Mouse (Mus musculus): Measurements from ENCODE around the gene Ube2e1. TPM values are rescaled to one million over a fixed set of nuclear protein-coding genes. Genes with fewer than 3 reads are reported as not detected.
A peak's percentile ranks its signal among the peaks of the same experiment; 100 is the strongest.

The Ube2e1 gene
- total RNA-seq (2014; fragmentation: Nextera tagmentation) = 57.1 and 77.1 TPM in 2 replicates
- total RNA-seq (2017) = 55.9 and 56.9 TPM in 2 replicates
- 56.6 and 64.8 TPM in 2 replicates for polyA plus RNA-seq (2012)

DNA sequence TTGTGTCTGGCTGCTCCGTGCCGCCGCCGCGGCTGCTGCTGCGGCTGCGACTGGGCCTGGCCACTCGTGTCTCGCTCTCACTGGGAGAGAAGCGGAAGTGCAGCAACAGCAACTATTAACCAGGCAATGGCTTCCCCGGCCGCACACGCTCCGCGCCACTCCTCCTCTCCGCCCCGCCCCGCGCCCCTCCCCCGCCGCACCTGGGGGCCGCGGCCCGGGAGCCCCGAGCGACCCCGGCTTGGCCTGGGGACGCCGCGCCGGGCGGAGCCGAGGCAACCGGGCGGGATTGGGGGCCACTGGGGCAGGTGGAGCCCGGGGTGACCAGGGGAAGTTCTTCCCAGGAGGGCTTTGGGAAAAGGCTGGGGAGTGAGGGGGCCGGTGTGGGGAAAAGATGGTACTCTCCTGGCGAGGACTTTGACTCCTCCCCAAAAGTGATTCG, at the start of gene Ube2e1:
Ube2e1 (minus strand) TSS at position 167 of the 439 bp plus-strand sequence.
- DNase-seq (ENCODE audit: low spot score) (peak; percentile 83), ATAC-seq (ENCODE audit: extremely low read depth, insufficient number of reproducible peaks, low FRiP score, poor library complexity, severe bottlenecking) (peak; percentile 90)
- no peaks in the 10 kb centered on the region for H3K9me3 ChIP-seq (replicated peaks)
- H3K36me3 ChIP-seq (replicated peaks) = peaks cover 30% of the 10 kb centered on the region
- H3K4me3 ChIP-seq (ENCODE audit: low read depth, low read length) = peak within 1 kb of the TSS; percentile 92
- no peak for TF ChIP-seq GATA2 (IDR thresholded peaks at IDR 0.05; ENCODE audit: borderline replicate concordance, low read depth, low read length)
- TF ChIP-seq GATA1 (IDR thresholded peaks at IDR 0.05; ENCODE audit: borderline replicate concordance, low read length) = no peak
- TF ChIP-seq CTCF (IDR thresholded peaks at IDR 0.05; ENCODE audit: low read depth, low read length) = no peak
- no peak for TF ChIP-seq TAL1 (conservative IDR thresholded peaks at IDR 0.05; ENCODE audit: low read depth, low read length)
- TF ChIP-seq POLR2AphosphoS5 (IDR thresholded peaks at IDR 0.05; ENCODE audit: insufficient replicate concordance, low read depth, low read length) = no peak
- peaks cover 21% of the 10 kb centered on the region for H3K4me1 ChIP-seq (ENCODE audit: insufficient read depth, low read depth, low read length)
- no peaks in the 10 kb centered on the region for H3K27me3 ChIP-seq (ENCODE audit: insufficient read depth, low read length)

DNA sequence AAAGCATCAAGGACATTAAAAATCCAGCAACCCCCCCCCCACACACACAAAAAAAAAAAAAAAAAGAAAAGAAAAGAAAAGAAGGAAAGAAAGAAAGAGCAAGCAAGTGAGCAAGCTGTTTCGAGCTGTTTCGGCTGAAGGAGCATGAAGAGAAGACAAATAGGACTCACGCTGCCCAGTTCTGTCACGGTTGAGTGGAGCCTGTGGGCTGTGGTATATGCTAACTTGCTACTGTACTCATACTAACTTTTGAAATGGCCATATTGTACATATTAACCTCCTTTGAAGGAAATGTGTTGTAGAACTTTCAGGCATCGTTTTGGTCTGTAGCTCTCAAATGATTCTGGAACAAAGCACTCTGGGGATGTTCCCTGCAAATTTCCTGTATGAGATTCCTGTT, 48.2 kb upstream of the Ube2e1 start:
- Histone ChIP-seq H3K27me3 (ENCODE audit: insufficient read depth, low read length) (peaks cover 8% of the 10 kb centered on the region; the same call in 1 of the 2 replicates), H3K9me3 (replicated peaks) (no peaks in the 10 kb centered on the region), H3K36me3 (replicated peaks) (no peaks in the 10 kb centered on the region), H3K4me3 (ENCODE audit: low read depth, low read length) (no peak overlapping the region), H3K4me1 (ENCODE audit: insufficient read depth, low read depth, low read length) (no peaks in the 10 kb centered on the region)
- ATAC-seq (ENCODE audit: extremely low read depth, insufficient number of reproducible peaks, low FRiP score, poor library complexity, severe bottlenecking) (no peak), DNase-seq (ENCODE audit: low spot score) (no peak)
- TF ChIP-seq CTCF (IDR thresholded peaks at IDR 0.05; ENCODE audit: low read depth, low read length) = no peak
- no peak for TF ChIP-seq POLR2AphosphoS5 (IDR thresholded peaks at IDR 0.05; ENCODE audit: insufficient replicate concordance, low read depth, low read length)
- no peak for TF ChIP-seq GATA2 (IDR thresholded peaks at IDR 0.05; ENCODE audit: borderline replicate concordance, low read depth, low read length)
- TF ChIP-seq GATA1 (IDR thresholded peaks at IDR 0.05; ENCODE audit: borderline replicate concordance, low read length) = no peak
- no peak for TF ChIP-seq TAL1 (conservative IDR thresholded peaks at IDR 0.05; ENCODE audit: low read depth, low read length)

DNA sequence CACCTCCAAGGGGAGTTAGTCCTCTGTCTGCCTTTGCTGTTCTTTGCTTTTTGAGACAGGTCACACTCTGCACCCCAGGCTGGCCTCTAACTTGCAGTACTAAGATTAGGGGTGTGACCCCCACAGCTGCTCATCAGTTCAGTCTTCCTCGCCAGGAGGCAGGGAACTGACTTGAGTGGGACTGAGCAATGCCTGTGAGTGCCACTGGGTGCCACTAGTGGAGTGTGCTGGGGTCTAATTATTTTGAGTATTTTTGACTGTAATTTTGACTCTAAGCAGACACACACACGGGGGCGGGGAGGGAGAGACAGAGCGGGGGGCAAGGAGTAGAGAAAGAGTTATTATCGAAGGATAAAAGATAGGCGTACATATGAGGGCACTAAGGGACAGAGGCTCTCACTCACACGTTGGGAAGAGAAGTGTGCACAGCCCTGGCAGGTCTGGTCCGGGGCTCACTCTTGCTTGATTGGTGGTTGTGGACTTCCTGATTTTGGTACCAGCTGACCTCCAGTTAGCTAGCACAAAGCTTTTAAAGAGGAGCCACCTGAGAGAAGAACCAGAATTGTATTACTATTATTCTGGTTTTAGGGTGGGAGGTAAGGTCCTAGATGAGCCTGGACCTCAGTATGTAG, 46.4 kb upstream of the Ube2e1 start:
- no peaks in the 10 kb centered on the region for H3K36me3 ChIP-seq (replicated peaks)
- H3K4me1 ChIP-seq (ENCODE audit: insufficient read depth, low read depth, low read length) = no peaks in the 10 kb centered on the region
- no peak for ATAC-seq (ENCODE audit: extremely low read depth, insufficient number of reproducible peaks, low FRiP score, poor library complexity, severe bottlenecking)
- peaks cover 8% of the 10 kb centered on the region for H3K27me3 ChIP-seq (ENCODE audit: insufficient read depth, low read length)
- no peak for DNase-seq (ENCODE audit: low spot score)
- H3K4me3 ChIP-seq (ENCODE audit: low read depth, low read length) = no peak overlapping the region
- TF ChIP-seq POLR2AphosphoS5 (IDR thresholded peaks at IDR 0.05; ENCODE audit: insufficient replicate concordance, low read depth, low read length) (no peak), TAL1 (conservative IDR thresholded peaks at IDR 0.05; ENCODE audit: low read depth, low read length) (no peak), GATA1 (IDR thresholded peaks at IDR 0.05; ENCODE audit: borderline replicate concordance, low read length) (no peak)
- H3K9me3 ChIP-seq (replicated peaks) = no peaks in the 10 kb centered on the region

DNA sequence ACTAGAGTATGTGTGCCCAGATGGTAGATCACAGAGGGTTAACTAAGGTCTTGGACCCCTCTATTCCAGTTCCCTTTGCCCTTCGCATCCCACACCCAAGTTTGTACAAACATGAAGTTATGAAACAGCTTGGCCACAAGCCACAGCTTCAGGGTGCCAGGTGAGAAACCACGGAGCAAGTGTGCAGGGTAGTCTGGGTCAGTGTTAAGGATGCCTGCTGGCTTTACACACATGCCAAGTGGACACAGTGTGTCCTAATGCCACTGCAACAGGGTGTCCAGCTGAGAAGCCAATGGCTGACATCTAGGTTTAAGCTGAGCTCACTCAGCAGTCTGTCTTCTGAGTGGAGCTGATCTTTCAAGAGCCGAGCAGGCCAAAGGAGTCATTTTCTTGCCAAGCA, 44.5 kb upstream of the Ube2e1 start:
- H3K9me3 ChIP-seq (replicated peaks) = no peaks in the 10 kb centered on the region
- H3K4me1 ChIP-seq (ENCODE audit: insufficient read depth, low read depth, low read length) = no peaks in the 10 kb centered on the region
- no peak for DNase-seq (ENCODE audit: low spot score)
- TF ChIP-seq TAL1 (conservative IDR thresholded peaks at IDR 0.05; ENCODE audit: low read depth, low read length) (no peak), CTCF (IDR thresholded peaks at IDR 0.05; ENCODE audit: low read depth, low read length) (no peak), POLR2AphosphoS5 (IDR thresholded peaks at IDR 0.05; ENCODE audit: insufficient replicate concordance, low read depth, low read length) (no peak), GATA1 (IDR thresholded peaks at IDR 0.05; ENCODE audit: borderline replicate concordance, low read length) (no peak), GATA2 (IDR thresholded peaks at IDR 0.05; ENCODE audit: borderline replicate concordance, low read depth, low read length) (no peak)
- no peak overlapping the region for H3K4me3 ChIP-seq (ENCODE audit: low read depth, low read length)
- peaks cover 8% of the 10 kb centered on the region for H3K27me3 ChIP-seq (ENCODE audit: insufficient read depth, low read length)
- H3K36me3 ChIP-seq (replicated peaks) = no peaks in the 10 kb centered on the region
- ATAC-seq (ENCODE audit: extremely low read depth, insufficient number of reproducible peaks, low FRiP score, poor library complexity, severe bottlenecking) = no peak

DNA sequence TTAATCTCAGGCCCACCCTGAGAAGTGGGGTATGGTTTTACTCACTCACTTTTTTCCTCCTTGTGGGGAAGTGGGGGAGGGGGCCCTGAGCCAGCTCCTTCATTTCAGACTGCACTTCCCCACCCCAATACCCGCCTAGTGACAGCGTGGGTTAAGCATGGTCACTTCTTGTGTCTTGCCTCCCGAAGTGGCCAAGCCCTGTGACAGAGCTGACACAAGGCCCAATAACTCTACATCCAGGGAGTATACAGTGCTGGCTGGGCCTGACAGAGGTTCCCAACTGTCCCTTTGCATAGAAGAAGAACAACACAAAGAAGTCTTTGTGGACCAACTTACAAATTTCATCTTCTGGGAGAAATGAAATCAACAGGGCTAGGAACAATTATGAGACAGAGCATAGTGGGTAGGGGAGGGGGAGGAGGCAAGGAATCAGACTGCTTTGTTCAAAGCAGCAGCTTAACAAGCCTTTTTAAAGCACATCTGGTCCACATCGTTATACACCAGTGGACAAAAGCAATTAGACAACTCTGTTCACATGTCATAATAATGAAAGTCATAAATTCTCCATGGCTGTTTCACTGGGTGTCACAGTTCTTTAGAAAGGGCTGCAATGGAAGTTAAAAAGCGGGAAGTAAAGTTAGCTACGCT, 42.2 kb upstream of the Ube2e1 start:
- ATAC-seq (ENCODE audit: extremely low read depth, insufficient number of reproducible peaks, low FRiP score, poor library complexity, severe bottlenecking) = no peak
- H3K4me3 ChIP-seq (ENCODE audit: low read depth, low read length) = no peak overlapping the region

More for the DNA sequence above, 42.2 kb upstream of the Ube2e1 start:
- Histone ChIP-seq H3K4me1 (ENCODE audit: insufficient read depth, low read depth, low read length) (no peaks in the 10 kb centered on the region), H3K27me3 (ENCODE audit: insufficient read depth, low read length) (peaks cover 8% of the 10 kb centered on the region), H3K36me3 (replicated peaks) (no peaks in the 10 kb centered on the region), H3K9me3 (replicated peaks) (no peaks in the 10 kb centered on the region)
- no peak for TF ChIP-seq POLR2AphosphoS5 (IDR thresholded peaks at IDR 0.05; ENCODE audit: insufficient replicate concordance, low read depth, low read length)
- TF ChIP-seq GATA1 (IDR thresholded peaks at IDR 0.05; ENCODE audit: borderline replicate concordance, low read length) = no peak
- no peak for TF ChIP-seq GATA2 (IDR thresholded peaks at IDR 0.05; ENCODE audit: borderline replicate concordance, low read depth, low read length)
- TF ChIP-seq CTCF (IDR thresholded peaks at IDR 0.05; ENCODE audit: low read depth, low read length) = no peak
- no peak for TF ChIP-seq TAL1 (conservative IDR thresholded peaks at IDR 0.05; ENCODE audit: low read depth, low read length)
- DNase-seq (ENCODE audit: low spot score) = no peak

Measured in G1E (cell line).